Mouse (Mus musculus) kidney, adult 9 months (tissue): Measurements from ENCODE around the gene Tbc1d12.
"Not testable (repeated sequence)": the region's sequence is repeated elsewhere in the genome, so short reads cannot be mapped to it uniquely, and the experiment has no call there.

Source experiments
- DNase-seq: peaks from one replicate; pipeline ENCODE4 v3.0.0; 2022

Gene Tbc1d12

DNA sequence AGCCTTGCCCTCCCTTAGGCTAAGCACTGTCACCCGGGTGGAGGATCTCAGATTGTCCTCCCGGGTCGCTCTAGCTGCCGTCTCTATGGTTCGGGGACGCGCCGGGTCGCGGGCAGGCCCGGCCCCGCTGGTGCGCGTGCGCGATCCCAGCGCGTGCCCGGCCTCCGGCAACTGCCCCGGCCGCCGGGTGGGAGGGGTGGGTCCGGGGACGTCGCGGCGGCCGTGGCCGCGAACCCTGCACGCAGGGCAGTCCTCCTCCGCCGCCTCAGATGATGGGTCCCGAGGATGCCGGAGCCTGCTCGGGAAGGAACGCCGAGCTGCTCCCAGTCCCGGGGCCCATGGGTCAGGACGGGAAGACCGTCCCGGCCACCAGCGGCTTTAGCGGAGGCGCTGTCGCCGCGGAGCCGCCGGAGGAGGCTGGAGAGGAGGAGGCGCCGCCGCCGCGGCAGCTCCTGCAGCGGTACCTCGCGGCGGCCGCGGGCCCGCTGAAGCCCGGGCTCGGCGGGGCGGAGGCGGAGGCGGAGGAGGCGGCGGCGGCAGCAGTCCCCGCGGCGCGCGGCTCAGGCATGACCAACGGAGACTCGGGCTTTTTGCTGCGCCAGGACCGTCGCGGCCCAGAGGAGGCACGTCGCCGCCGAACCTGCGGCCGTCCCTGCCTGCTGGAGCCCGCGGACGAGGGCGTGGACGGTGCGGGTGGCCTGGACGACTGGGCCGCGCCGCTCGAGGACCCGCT is at the start of gene Tbc1d12:
Tbc1d12 (plus strand) TSS at position 142 of the 733 bp plus-strand sequence.
- peak; percentile 93 for DNase-seq

DNA sequence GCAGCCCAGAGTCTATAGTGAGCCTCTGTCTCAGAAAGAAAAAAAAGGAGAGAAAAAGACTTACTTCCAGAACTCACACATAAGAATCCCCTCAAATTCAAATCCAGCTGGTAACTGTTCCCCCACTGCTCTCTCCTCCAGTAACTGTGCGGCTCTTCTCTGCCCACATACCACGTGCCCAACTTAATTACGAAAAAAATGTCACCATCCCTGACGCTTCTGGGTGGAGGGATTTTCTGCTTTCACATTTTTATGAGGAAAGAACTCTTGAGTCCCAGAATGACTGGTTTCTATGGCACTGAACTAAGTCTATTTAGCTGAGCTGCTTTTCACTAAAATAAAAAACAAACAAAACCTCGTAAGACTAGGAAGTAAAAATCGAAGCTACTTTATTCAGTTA is 48.6 kb upstream of the Tbc1d12 start:
- no peak for DNase-seq

DNA sequence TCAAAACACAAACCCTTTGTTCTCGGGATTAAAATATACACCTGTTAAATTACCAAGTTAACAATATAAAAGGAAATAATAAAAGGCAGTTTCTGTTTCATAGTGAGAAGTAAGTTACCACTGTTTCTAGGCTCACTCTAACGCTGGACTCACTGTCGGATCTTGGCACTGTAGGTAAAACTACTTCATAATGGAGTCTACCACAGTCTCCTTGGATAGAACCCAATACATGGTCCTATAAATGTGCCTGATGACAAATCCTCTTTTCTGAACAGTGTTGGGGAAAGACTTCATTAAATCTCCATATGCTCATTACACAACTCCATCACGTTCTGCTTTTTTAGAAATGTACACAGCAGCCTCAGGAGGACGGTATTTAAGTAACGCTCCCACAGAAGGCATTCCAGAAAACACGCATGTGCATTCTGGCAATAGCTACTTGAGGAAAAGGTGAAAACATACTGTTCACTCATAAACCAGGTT is 42.8 kb upstream of the Tbc1d12 start:
- DNase-seq, result no peak

DNA sequence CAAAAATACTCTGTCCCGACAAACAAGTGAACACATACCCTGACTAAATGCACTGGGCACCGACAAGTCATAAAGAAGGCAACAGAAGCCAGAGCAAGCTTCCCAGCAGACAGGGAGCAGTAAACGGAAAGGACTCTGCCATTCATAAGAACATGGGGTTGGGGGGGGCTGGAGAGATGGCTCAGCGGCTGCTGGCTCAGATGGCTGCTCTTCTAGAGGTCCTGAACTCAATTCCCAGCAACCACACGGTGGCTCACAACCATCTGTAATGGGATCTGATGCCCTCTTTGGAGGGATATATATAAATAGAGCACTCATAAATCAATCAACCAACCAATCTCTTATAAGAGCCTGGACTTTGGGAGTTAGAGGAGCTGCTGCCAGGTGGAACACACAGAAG is 39.8 kb upstream of the Tbc1d12 start:
- no peak for DNase-seq

DNA sequence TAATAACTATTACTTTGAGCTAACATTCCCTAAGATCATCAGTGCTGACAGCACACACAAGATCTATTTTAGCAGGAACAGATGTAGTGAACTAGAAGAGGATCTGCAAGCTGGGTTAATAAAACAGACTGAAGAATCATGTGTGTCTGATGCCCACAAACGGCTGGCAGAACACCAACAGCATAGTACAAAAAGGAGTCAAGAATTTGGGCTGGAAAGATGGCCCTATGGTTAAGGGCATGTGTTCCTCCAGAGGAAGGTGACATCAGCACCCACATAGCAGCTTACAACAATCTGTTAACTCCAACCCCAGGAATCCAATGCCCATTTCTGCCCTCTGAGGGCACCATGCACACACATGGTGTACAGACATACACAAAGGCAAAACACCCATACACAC is 38.1 kb upstream of the Tbc1d12 start:
- DNase-seq, result no peak

DNA sequence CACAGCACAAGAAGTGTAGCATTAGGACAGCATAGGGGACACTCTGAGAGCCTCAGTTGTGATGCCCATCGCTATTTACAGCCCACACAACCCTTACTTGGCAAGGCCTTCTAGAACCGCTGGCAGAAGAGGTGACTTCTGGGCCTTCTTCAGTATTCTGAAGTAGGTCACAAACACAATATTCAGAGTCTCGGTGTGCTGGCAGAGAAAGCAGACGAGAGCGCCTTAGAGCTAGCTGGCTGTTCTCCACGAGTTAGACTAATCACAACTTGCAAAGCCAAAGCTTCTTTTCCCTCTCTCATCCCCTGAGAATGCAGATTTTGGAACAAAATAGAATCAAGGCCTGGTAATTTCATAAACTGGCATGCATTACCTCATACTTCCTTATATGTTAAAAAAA is 37.6 kb upstream of the Tbc1d12 start:
- no peak for DNase-seq

DNA sequence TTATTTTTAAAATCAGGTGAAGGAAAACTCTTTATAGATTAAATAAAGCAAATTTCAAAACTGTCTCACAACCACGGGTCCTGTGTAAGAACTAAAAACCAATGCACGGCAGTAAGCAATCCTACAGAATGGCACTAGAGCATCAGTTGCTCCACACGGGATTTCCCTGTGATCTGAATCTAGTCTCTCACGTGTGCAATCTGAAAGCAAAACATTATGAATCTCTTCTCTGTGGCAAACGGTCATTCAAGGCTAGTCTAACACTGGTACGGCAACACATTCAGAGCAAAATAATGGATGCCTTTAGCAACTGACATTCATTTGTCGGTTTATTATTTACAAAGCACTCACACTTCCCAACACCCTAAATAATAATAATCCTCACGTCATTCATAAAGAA is 18.2 kb upstream of the Tbc1d12 start:
- no peak for DNase-seq

DNA sequence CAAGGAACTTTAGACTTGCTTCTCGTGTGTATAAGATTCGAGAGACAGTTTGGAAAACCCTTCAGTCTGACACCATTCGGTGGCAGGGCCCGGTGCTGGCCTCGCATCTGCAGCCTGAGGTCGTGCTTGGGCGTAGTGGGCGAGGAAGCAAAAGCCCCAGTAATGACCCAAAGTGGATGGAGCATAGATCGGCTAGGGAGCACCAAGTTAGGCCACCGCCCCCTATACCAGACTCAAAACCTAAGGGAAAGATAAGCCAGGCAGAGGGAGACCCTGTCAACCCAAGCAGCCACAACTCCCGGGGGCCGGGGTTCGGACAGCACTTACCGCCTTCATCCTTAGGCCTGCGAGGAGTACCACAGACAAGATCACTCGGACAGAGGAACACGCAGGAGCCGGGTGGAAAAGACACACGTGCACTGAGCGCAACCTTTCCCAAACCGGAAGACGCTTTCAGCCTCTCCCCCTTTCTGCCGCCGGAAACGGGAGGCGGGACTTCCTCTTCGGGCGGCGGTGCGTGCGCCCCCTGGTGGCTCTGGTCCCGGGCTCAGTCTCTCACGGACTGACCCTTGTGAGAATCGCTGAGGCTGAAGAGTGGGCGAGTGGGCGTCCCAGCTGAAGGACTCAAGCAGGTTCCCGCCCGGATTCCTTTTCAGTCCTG is 17.5 kb upstream of the Tbc1d12 start, which contains the start of gene Noc3l:
Noc3l (minus strand) TSS at position 472 of the 661 bp plus-strand sequence.
- peak; percentile 93 for DNase-seq

DNA sequence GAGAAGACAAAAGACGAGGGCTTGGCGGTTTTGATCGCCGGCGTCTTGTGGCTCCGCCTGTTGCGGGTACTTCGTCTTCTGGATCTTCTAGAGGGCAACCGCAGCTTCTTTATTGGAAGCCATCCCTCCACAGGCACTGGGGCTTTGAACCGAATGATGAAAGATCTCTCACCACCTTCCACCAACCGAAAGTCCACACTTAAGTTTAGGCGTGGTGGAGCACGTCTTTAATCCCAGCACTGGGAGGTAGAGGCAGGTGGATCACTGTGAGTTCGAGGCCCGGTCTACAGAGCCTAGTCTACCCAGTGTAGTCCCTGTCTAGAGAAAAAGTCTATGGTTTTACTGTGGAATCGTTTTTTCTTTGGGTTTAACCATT is 17.0 kb upstream of the Tbc1d12 start:
- DNase-seq, result no peak

DNA sequence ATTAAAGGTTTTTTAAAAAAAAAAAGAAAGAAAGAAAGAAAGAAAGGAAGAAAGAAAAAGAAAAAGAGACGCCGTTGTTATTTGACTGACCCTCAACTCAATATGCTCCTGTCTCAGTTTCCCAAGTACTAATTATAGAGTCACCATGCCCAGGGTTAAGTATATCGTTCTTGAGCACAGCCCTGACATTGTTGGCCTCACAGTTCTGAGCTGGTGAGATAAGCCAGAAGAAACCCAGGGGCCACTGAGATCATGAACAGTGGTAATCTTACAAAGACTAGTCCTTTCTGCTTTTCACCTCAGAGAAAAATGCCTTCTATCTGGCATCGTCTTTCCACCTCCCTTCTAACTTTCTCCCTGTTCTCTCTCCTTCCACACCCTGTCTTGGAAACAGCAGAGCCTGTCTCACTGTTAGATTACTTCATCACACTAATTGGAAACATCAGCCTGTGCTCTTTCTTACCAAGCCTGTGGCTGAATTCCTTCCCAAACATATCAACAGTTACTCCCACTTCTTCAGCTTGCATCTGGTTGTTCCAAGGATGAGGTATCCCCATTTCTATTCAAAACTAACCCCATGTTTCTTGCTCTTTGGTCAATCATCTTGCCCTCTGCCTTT is 16.1 kb upstream of the Tbc1d12 start:
- DNase-seq, result no peak

DNA sequence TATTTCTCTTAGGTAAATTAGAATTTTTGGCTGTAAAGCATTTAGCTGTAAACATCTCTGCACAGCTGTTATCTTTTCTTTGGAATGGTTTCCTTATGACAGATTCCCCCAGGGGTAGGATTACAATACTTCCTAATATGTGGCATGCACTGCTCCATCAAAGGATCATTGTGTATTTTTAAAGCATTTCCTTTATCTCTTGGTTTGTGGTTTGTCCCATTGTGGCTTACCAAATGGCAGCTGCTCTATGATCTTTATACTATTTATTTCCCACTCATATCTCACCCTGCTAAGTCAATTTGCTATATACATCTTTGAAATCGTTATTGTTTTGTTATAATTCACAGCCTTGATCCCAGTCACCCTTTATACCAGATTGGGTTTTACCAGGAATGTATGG is 3.2 kb upstream of the Tbc1d12 start:
- DNase-seq, result no peak

DNA sequence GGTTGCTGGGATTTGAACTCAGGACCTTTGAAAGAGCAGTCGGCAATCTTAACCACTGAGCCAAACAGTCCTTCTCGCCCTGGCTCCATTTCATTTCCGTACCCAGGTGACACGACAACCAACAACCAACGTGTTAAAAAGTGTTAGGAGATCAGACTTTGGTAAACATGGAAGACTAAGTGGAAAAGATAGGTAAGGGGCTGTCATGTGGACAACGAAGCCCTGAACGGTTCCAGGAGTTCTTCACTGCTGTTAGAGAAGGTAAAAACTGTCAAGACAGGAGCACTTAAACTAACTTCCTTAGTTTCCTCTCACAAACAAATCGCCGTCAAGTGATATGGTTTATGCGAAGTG is 318 bp upstream of the Tbc1d12 start:
- DNase-seq, result no peak

DNA sequence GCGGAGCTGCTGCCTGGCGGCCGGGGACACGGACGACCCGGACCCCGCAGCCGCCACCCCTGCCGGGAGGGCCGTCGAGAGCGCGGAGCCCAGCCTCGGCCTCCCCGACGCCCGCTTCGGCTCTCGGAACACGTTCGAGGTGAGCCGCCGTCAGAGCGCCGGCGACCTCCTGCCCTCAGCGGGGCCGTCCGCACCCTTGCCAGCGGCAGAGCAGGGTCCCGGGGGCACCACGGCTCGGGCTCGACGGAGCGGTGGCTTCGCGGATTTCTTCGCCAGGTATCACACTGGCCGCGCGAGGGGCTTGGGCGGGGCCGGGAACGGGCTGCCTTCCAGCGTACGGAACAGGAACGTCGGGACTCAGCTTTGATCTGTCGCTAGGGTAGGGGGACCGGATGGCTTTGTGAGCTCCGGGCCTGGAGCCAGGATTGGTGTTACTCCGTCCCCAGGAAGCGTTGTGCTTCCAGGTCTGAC is 827 bp downstream of the Tbc1d12 start:
- DNase-seq, result peak; percentile 50

DNA sequence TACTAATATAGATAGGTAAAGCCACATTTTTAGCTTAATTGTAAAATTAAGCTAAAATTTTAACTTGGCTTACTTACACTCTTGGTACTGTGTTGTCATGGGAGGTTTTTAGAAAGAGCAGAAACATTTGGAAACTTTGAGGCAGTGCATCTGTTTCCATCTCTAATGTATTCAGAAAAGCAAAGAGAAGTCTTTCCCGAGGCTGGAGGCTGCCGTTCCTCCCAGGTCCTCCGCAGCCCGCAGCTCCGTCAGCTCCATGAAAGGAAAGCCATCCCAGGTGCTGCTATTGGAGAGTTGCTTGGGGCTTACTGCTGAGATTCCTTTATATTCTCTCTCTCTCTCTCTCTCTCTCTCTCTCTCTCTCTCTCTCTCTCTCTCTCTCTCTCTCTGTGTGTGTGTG is 8.4 kb downstream of the Tbc1d12 start:
- DNase-seq, result no peak

DNA sequence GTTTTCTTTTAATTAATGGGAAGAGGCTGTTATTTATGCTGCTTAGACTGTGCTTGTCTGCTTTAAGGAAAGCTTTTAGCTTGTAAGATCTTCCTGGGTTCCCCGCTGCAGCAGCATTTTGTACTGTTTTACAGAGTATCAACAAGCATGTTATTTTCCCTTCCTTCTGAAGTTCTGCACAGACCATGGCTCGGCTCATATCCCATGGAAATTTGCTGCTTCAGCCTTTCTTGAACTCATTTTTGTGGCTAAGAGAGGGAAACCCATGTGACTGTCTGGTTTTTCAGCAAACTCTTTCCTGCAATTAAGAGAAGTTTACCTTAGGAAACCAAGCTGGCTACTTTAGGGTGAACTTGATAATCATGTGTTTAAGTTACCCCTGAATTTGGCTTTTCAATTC is 10.0 kb downstream of the Tbc1d12 start:
- DNase-seq, result no peak

DNA sequence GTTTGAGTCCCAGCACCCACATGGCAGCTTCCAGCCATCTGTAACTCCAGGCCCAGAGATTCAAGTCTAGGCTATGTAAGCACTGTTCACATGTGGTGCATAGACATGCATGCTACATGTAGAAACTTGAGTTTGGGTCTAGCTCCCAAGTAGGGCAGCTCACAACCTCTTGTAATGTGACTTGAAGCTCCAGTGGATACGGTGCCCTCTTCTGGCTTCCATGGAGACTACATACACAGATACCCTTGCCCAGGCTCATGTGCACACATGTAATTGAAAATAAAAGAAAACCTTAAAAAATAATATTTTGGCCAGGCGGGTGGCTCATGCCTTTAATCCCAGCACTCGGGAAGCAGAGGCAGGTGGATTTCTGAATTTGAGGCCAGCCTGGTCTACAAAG is 21.8 kb downstream of the Tbc1d12 start:
- no peak for DNase-seq

DNA sequence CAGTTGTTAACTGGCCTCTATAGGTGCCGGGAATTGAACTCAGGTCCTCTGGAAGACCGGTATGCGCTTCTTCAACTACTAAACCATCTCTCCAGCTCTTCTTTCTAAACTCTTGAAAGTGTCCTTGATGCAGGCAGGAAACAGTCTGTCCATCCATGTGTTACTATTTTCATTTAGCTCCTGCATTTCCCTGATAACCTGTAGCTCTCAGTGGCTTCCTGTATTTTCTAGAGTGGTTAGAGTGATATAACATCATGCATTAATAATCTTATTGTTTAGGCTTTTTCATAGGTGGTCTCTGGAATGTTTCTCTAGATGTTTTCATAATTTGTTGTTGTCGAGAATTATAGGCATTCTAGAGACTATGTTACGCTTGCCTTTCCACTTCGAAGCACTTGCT is 26.1 kb downstream of the Tbc1d12 start:
- DNase-seq, result no peak

DNA sequence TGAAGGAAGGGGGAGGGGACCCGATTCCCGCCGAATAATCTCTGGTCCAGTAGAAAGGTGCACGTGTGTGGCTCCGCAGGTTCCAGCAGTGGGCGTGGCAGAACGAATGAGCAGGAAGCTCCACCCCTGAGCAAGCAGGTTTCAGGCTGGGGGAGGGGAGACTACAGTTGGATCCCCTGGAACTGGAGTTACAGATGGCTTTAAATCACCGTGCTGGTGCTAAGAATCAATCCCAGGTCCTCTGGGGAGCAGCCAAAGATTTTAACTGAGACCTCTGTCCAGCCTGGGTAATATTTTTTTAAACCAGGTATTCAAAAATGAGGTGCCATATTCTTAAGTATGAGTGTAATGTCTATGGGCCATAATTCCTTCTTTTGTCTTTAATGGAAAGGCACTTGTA is 38.4 kb downstream of the Tbc1d12 start:
- DNase-seq, result not testable (repeated sequence)

DNA sequence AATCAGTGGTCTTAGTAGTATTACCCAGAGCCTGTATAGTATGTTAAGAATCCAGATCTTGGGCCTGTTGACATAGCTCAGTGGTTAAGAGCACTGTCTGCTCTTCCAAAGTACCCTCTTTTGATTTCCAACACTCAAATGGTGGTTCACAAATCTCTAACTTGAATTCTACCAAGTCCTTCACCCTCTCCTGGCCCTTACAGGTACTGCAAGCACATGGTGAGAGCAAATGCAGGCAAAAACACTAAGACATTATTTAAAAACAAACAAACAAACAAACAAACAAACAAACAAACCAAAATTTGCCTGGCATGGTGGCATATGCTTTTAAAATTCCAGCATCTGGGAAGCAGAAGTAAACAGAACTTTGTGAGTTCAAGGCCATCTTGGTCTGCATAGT is 43.9 kb downstream of the Tbc1d12 start:
- DNase-seq, result no peak

DNA sequence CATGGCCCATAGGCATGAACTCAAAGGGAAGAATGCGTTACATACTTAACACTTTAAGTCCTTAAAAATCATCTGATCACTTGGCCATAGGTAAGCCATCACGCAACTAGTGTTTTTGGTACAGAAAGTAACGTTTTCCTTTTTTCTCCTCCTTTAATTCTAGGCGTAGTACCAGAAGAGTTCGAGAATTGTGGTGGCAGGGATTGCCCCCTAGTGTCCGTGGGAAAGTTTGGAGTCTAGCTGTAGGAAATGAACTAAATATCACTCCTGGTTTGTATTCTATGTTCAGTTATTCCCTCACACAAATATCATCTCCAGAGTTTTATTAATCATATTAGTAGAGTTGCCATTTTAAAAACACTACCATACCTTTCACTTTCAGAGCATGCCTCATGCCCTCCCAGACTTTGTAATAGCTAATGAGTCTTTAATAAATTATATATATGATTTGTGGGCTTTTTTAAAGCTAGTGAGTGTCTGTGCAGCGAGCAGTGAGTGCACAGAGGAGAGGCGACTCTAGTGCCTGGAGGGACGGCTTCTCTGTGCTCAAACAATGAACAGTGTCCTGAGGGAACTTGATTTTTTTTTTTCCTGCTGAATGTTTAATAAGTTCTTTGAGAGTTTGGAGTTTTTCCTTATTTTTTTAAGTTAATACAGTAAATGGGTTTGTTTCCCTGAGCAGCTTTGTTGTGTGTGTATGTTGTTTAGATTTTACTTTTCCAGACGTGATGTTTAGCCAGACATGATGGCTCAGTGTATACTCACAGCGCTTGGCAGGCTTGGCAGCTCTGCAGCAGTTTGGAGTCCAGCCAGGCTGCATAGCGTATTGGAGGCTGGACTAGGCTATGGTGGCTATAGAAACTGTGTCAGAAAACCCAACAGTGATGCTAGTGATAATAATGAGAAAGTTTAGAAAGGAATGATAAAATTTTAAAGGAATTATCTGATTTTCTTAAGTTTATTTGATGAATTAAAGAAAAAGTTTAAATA is 65.1 kb downstream of the Tbc1d12 start:
- DNase-seq, result peak; percentile 3

DNA sequence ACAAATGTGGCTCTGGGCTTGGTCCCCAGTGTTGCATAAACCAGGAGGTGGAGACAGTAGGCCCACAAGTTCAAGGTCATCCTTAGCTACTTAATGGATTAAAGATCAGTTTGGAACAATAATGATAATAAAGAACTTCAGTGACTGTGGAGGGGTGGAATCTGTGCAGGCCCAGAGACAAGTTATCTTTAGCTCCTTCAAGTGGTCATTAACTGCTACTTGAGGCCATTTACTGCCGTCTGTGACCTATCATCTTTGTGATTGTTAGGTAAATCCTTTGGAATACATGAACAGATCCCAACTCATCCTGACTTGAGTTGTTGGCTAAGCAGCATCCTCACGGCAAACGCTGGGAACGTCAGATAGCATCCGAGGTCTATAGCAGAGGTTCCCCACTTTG is 66.1 kb downstream of the Tbc1d12 start:
- DNase-seq, result no peak

DNA sequence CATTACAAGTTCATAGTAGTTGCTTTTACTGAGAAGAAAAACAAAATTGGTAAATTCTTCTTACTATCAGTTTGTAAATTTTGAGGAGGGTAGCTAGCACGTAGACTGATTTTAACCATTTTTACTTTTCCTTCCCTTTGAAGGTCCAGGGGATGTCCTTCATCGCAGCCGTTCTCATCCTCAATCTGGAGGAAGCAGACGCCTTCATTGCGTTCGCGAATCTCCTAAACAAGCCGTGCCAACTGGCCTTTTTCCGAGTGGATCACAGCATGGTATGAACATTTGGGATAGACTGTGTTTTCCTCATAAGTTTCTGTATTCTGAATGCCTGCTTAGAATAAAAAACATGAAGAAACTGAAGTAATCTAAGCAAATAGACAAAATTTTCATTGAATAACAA is 77.4 kb downstream of the Tbc1d12 start:
- no peak for DNase-seq

DNA sequence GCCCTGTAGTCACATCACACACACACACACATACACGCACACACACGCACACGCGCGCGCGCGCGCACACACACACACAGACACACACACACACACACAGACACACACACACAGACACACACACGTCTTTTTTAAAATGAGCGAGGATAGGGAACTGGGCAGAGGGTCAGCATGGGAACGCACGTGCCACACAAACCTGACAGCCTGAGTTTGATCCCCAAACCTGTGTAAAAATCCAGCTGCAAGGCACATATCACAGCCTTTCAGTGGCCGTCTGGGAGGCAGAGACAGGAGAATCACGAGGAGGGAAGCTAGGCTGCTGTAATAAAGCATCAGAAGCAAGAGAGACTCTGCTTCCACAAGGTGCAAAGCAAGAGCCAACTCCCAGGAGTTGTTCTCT is 78.5 kb downstream of the Tbc1d12 start:
- DNase-seq, result no peak
